Mouse (Mus musculus) telencephalon, adult 2 months (tissue): Measurements from ENCODE around the gene Trim16.

Source experiments
- DNase-seq: peaks from one replicate; pipeline ENCODE4 v3.0.0-alpha.2; 2011; ENCODE audit warnings: low read depth, low spot score

Gene Trim16

DNA sequence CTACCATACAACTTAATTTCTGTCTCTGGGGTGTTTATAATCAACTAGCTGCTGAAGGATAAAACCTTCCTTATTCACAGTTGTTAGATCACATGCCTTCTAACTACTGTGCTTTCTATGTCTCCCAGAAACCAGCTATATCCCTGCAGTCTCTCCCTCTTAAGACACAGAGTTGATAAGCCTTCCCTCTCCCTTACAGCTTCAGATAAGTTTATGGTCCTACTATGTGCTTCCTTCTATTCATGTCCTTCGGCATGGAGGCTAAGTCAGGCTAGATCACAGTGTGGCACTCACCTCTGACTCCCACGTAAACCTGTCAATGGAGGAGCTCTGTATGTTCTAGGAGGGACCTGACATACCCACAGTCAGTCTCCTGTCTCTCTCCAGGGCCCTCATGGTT lies 10.4 kb downstream of the Trim16 start:
- DNase-seq = no peak

DNA sequence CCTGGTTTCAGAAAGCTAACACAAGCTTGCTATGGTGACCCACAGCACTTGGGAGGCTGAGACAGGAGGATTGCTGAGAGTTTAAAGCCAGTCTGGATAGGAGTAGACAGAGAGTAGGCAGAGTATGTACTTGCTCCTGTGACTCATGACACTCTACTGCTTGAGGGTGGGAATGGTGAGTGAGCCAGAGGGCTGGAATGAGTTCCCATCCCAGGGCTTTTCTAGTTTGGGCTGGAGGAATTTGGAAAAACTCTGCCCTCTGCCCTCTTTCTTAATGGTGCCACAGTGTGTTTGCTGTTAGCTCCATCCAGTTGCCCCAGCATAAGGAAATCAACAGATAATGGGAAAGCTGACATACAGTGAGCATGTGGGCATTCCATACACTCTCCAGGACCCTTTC lies 11.9 kb downstream of the Trim16 start:
- no peak for DNase-seq

DNA sequence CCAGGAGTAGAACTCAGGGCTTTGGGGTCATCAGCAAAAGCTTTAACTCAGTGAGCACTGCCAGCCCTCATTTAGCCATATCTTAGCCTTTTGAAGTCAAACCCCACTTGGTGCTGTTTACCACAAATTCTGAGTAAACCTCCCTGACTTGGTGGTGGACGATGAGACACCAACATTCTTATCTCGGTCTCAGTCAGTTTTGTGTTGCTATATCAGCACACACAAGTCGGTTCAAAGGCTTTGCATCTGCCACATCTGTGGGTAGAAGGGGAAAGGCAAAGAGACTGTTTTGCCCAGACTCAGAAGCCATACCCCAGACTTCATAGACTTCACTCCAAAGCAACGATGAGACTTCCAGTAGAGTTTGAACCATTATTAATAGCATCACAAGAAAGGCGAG lies 24.5 kb downstream of the Trim16 start:
- no peak for DNase-seq

DNA sequence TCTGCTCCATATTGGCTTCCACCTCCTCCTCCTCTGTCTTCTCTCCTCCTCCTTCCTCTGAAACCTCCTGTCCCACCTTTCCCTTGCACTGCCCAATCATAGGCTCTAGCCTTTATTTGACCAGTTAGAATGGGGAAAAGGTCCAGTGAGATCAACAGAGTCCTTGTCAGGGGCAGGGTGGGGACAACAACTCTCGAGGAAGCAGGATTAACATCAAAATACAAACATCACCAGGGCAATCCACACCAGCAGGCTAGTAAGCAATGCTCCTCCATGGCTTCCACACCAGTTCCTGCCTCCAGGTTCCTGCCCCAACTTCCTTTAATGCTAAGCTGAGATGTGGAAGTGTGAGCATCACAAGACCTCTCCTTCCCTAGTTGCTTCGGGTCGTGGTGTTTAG lies 25.7 kb downstream of the Trim16 start:
- DNase-seq = no peak

DNA sequence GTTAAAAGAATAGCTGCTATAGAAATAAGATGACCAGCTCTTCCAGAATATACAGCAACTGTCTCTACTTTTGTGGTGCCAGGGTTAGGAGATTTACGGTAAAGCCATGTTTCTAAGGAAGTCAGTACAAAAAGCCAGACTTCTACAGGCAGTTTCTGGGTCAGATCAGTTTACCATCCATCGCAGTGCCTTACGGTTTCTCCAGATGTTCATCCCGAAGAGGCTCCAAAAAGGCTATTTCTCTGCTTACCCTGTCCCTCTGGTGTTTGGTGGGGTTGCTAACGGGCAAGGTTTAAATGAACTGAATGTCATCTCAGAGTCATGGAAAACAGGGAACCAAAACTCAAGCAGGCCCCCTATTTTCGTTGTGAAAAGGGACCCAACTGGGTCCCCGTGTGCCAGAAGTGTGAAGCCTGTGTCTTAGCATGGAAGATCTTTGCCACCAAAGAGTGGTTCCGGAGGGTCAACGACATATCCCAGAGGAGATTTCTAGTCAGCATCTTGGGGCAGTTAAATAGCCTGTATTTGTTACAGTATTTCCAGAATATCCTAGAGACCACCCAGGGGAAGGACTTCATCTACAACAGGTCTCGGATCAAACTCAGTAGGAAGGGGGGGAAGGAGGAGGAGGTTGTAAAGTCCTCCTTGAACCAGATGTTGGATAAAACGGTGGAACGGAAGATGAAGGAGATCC lies 27.1 kb downstream of the Trim16 start, which contains the start of gene Fbxw10:
Fbxw10 (plus strand) TSS at position 109 of the 694 bp plus-strand sequence.
- peak; percentile 68 for DNase-seq

DNA sequence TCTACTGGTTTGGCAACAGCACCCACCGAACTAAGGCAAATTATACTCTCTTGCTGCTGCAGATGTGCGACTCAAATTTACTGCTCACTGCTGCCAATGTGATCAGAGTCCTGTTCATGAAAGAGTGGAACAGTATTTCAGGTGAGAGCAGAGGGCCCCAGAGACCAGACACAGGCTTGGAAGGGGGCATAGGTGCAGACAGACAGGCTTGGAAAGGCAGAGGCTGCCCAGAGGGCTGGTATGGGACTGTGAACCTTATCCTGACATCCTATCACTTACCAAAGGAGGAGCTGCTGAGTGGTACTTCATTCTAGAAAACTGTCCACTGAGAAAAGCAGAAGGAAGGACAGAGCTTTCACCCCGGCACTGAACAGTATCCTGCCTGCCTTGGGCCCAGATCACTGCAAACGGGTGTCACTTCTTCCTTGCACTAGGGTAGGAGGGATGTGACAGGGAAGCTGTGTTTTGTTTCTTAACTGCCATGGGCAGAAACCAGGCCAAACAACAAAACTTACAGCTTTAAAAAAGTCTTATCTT lies 27.7 kb downstream of the Trim16 start:
- no peak for DNase-seq

DNA sequence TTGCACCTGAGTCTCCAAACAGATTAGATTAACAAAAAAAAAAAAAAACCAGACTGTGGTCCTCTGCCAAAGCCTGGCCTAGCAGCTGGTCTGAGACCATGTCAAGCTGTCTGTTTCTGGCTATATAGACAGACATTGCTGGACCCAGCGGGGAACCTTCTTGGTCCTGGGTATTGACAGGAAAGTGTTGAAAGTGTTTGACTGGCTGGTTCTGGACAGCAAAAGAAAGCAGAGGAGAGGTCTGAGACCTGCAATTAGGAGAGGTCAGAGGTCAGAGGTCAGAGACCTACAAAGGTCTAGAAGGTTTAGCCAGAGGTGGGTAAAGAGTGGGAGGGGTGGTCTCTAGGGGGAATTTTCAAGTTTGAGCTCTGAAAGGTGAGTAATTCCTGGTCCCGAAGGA lies 28.3 kb downstream of the Trim16 start:
- no peak for DNase-seq

DNA sequence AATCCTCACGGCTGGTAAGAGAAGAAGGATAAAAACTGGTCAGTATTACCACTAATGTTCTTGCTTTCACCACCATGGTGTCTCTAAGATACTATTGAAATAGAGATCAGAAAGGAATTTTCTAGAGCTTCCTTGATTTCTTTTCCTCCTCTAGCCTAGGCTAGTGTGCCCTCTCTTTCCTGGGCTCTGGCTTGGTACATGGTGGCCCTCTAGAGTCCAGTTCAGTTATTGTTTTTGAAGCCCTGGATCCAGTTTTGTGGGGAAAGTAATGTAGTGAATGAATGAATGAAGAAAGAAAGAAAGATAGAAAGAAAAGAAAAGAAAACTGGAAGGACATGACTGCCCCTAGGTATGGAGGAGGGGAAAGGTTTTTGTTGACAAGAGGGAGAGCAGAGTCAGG lies 31.2 kb downstream of the Trim16 start:
- no peak for DNase-seq

DNA sequence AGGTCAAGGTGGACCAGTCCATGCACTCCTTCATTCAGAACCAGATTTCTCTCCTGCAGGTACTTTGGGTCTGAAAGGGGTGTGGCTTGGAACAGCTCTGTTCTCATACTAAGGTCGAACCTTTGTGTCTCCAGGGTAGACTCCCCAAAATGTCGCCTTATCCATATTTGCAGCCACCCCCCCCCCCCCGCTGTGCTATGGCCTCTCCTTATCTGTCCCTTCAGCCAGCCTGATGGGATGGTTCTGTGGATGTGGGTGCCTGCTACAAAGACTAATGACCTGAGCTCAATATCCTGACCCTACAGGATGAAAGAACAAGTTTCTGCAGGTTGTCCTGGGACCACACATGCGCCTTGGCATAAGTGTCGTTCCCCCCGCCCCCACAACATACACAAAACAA lies 33.3 kb downstream of the Trim16 start:
- no peak for DNase-seq

DNA sequence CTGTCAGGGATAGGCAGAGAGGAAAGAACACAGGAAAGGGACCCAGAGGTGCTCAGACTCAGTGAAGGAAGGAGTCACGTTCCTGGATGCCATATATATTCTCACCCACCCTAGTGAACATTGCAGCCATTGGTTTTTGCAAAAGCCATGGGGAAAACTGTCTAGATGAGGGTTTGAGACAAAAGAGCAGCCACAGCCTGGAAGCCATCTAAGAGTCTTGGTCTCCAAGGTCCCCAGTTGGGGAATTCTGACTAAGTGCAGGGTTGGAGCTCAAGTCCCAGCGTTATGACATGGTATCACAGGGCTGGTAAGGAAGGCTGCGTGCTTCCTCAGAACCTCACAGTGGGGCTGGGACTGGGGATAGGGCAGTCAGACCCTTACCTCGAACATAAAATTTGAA lies 45.5 kb downstream of the Trim16 start:
- no peak for DNase-seq

DNA sequence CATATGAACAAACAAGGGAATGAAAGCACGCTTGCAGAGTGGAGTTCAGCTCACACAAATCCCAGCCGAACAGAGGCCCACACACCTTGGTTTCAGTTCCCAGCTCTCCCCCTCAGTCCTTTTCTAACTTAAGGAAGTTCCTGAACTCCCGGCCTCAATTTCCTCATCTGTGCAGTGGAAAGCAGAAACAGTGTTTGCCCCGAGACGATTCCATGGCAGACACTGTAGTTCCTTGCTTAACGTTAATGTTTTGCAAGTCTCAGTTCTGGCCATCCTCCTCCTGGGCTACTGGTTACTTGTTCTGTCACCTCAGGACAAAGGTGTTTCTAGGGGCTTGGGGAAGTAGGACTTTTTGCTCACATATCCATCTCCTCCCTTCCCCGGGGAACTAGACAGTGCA lies 46.7 kb downstream of the Trim16 start:
- no peak for DNase-seq

DNA sequence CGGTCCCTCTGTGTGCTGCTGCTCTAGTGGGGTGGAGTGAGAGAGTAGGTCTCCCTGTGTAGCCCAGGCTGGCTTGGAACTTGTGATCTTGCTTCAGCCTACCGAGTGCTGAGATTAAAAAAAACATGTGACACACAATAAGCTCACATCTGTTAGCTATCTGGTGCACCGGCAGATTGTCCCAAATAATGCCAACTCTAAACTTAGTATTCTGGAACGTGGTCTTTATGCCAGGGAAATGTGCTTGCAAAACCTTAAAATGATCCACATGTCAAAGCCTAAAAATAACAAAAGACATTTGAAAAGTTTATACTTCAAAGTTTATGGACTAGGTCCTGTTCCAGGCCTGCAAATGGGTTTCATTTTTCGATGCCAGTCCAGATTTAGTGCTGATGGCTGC lies 49.2 kb downstream of the Trim16 start:
- DNase-seq = peak; percentile 13

DNA sequence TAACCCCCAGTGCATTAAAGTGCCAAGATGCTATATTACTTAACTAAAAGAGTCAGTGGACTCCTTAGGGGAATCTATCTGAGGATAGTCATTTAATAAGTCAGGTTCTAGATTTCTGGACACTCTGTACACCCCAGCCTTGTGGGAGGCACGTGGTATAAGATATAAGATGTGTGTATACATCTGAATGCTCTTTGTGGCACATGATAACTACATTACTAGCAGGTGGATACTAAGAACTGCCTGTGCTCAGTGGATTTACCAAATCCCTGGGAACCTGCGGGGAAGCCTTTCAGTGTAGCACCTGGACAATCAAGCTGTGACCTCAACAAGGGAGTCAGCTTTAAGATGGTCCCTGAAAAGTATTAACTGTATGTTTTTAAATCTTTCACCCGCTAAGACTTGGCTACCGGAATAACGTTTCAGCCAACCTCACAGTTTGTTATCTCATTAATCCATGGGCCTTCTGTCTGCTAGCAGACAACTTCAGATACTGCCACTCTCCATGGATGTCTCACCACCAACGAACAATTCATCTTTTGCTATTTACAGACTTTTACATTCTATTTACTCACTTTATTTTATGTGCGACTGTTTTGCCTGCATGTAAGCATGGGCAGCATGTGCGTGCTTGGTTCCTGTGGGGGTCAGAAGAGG lies 49.8 kb downstream of the Trim16 start:
- DNase-seq = no peak

DNA sequence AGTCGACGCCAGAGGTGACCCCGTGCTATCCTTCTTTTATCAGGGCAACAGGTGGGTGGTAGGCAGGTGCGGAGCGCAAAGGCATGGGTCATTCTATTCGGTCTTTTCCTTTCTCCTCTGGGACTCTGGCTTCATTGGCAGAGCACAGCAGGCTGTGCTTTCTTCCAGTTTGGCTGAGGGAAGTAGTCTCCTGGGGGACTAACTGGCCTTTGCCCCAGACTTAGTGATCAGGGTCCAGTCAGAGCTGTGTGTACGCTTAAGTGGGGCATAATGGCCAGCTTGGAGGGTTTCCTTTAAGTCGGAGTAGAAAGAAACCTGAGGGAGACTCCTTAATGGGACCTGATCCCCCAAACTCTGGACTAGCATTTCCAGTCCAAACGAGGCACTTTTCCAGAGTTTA lies 53.4 kb downstream of the Trim16 start:
- no peak for DNase-seq

DNA sequence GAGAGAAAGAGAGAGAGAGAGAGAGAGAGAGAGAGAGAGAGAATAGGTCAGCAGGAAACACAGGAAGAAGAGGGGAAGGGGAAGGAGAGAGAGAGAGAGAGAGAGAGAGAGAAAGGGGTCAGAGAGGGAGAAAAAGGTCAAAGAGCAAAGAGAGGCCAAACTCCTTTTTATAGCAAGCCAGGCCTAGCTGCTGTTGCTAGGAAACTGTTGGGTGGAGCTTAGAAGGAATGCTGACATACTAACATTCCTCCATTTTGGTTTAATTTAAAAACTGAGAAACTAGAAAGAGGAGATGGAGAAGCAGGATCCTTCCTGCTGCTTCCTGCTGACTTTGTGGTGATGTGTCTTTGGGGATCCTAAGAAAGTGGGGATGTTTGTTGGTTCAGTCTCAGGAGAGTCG lies 55.7 kb downstream of the Trim16 start:
- DNase-seq = no peak

DNA sequence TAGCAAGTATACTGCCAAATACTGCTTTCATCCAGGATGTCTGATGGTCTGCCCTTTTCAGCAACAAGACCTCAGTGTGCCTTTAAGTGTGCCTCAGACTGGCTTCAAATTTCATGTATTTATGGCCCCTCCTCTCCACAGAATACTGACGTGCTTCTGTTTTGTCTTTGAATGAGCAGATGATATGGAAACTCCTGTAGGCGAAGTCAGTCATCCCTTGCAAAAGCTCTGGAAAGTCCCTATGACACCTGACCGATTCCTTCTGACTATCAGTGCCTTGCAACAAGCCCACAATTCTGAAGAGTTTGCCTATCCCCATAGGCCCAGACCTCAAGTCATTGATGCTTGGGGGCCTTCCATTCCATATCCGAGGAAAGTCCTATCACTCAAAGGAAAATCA lies 56.4 kb downstream of the Trim16 start:
- DNase-seq = no peak

DNA sequence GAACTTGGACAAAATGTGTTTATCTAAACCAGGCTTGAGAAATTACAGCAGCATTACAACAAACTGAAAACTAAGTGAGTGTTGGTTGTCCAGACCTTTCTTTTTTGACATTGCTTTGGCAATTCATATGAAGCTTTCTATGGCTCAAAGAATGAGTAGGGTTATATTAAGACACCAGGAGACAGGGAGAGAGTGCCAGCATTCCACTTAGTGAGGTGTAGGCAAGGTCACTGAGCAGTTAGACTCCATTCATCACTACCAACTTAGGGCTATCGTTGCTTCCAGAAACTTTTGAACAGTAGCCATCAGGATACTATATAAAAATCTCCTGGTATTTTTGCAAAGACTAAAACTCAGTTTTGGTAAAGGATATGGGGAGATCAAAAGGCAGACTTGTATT lies 57.4 kb downstream of the Trim16 start:
- no peak for DNase-seq

DNA sequence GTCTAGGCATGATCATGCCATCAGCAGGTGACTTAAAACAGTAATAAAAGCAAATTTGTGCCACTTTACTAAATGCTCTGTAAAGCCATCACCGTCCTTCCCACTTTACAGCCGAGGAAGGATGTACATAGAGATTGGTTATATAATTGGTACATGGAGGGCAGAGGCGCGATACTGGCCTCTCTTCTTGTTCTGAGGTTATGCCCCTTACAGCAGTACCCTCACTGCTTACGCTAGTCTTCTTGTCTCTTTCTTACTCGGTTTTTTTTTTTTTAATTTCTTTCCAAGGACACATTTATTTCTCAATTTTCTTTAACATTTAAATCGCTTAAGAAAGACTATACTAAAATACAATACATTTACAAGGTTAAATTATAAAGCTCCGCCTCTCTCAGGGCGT lies 58.7 kb downstream of the Trim16 start:
- DNase-seq = peak; percentile 10

DNA sequence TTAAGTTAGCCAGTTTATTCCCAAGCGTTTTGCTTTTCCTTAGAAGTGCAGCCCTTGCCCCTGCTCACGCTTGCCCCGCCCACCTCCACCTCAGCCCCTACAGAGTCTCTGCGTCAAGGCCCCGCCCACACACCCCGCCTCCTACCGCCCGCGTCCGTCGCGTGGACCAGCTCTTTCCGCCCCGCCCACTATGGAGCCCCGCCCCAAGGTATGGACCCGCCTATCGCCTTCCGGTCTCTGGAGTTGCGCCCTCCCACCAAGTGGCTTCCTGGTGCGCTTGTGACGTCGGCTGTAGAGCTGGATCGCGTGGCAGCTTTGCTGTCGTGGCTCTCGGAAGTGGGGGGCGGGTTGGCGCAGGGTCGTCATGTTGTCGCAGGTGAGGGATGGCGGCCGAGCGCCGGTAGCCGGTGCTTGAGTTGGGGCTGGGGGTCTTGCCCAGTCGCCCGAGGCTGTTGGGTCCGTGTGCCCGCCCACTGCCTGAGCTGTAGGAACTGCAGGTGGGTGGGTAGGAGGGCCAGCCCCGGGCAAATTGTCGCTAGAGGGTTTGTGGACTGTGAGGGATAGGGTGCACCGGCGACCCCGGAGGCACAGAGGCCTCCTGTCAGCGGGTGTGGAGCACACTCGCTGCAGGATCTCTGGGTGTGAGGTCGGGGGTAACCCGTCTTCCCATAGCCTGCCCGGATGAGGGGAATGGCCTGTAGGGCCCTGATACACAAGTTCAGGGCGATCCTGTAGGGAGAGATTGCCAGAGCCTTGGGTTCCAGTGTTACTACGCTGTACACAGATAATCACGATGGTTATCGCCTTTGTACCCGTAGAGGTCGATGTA lies 59.4 kb downstream of the Trim16 start, which contains the start of gene Tvp23b:
Tvp23b (plus strand) TSS at position 236 of the 829 bp plus-strand sequence.
- DNase-seq = peak; percentile 95

DNA sequence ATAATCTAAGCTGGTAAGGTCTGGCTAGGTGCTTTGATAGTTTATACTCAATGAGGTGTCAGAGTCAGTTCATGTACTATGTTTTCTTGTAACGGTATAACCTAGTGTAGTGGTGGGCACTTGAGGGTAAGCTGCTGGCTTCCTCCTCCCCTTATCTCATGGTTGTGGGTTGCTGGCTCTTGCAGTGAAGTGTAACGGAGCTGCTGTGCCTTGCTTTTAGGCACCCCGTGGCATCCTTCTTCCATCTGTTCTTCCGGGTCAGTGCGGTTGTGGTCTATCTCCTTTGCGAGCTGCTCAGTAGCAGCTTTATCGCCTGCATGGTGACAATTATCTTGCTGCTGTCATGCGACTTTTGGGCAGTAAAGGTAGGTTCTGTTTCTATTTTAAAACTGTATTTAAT lies 63.4 kb downstream of the Trim16 start:
- no peak for DNase-seq

DNA sequence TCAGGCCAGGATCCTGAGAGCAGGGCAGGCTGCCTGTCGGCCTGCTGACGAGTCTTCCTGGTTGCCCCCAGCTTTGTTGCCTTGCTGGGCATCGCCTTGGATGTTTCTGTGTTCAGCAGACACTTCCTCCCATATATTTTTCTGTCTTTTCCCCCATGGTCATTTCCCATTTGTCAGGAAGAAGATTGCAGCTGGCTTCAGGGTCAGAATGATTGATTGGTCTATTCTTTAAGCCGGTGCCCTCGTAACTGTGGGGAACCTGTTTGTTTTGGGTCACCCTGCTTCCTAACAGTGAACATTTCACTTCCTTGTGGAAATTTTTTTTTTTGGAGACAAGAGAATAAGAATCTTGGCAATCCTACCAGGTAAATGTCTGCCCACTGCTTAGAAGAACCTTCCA lies 65.3 kb downstream of the Trim16 start:
- no peak for DNase-seq

DNA sequence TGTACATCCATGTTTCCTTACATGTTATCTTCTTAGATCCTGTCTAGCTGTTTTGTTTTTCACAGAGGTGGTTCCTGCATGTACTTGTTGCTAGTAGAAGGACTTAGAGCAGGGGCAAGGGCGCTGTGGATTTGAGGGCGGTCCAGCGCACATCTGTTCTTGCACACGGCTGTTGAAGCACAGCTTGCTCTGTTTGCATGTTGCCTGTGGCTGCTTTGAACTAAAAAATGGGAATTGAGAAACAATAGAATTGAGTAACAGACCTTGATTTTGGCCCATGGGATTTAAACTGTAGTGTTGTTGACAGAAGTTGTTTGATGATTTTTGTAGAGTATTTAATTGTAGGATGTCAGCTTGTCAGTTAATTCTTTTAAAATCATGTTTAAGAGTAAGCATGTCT lies 70.8 kb downstream of the Trim16 start:
- DNase-seq = no peak
